Mouse (Mus musculus): Measurements from ENCODE around the gene Cenpl. TPM values are rescaled to one million over a fixed set of nuclear protein-coding genes. Genes with fewer than 3 reads are reported as not detected.

Gene Cenpl
- polyA plus RNA-seq, 1 experiment: 9.5 TPM

GRCm38 (mm10) chr1:161077243-161077642, 6.7 kb downstream of the Cenpl start:
- TF ChIP-seq CTCF (IDR thresholded peaks at IDR 0.05; ENCODE audit: borderline replicate concordance, control insufficient read depth, extremely low read depth, insufficient read depth, low read length, poor library complexity) (no peak), POLR2A (IDR thresholded peaks at IDR 0.05; ENCODE audit: control insufficient read depth, extremely low read depth, insufficient read depth, low read length, poor library complexity) (no peak)
- Histone ChIP-seq H3K4me3 (ENCODE audit: control insufficient read depth, insufficient read depth, low read length) (no peak overlapping the region), H3K27ac (ENCODE audit: control insufficient read depth, insufficient read depth, low read length) (no peak overlapping the region; the same call in 1 of the 2 replicates), H3K4me1 (replicated peaks; ENCODE audit: control insufficient read depth, insufficient read depth, low read length) (peaks cover 20% of the 10 kb centered on the region), H3K27me3 (ENCODE audit: control insufficient read depth, insufficient read depth, low read length) (no peaks in the 10 kb centered on the region), H3K36me3 (ENCODE audit: control insufficient read depth, insufficient read depth, low read length) (peaks cover 29% of the 10 kb centered on the region)
- DNase-seq: no peak
- WGBS: 90% methylated on average over 3 of the region's 3 CpGs

DNA sequence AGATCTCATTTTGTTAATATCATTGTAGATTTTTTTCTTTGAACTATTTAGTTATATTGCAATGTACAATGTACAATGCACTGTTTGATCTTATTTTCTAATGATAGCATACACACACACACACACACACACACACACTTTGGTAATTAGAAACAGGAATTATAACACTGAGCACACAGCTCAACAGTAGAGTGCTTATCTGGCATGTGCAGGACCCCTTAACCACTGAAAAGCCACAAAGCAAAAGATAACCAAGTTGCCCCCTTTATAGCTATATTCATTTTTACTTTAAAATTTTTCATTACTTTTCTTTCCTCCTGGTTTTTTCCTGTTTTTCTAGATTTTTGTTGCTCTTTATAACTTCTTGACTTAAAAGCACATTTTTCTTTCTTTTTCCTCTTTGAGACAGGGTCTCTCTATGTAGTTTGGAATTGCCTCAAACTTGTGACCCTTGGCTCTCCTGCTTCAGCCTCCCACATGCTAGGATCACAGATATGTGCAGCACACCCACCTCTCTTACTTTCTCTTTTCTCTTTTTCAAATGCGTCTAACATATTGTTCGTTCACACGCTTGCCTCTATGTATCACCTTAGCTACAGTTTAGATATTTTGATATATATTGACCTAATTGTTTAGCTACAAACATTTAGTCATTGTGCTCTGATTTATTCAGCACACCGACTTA, 29.4 kb downstream of the Cenpl start:
- no peak overlapping the region for H3K4me3 ChIP-seq (ENCODE audit: control insufficient read depth, insufficient read depth, low read length)
- H3K36me3 ChIP-seq (ENCODE audit: control insufficient read depth, insufficient read depth, low read length): peaks cover 31% of the 10 kb centered on the region
- no peak for DNase-seq
- H3K27me3 ChIP-seq (ENCODE audit: control insufficient read depth, insufficient read depth, low read length): no peaks in the 10 kb centered on the region
- TF ChIP-seq CTCF (IDR thresholded peaks at IDR 0.05; ENCODE audit: borderline replicate concordance, control insufficient read depth, extremely low read depth, insufficient read depth, low read length, poor library complexity): no peak
- no peak for TF ChIP-seq POLR2A (IDR thresholded peaks at IDR 0.05; ENCODE audit: control insufficient read depth, extremely low read depth, insufficient read depth, low read length, poor library complexity)
- WGBS: 100% methylated on average over 4 of the region's 4 CpGs
- H3K27ac ChIP-seq (ENCODE audit: control insufficient read depth, insufficient read depth, low read length): no peak overlapping the region
- no peaks in the 10 kb centered on the region for H3K4me1 ChIP-seq (replicated peaks; ENCODE audit: control insufficient read depth, insufficient read depth, low read length)

GRCm38 (mm10) chr1:161103842-161104241, 33.3 kb downstream of the Cenpl start:
- Histone ChIP-seq H3K36me3 (ENCODE audit: control insufficient read depth, insufficient read depth, low read length) (peaks cover 28% of the 10 kb centered on the region), H3K4me3 (ENCODE audit: control insufficient read depth, insufficient read depth, low read length) (no peak overlapping the region), H3K27ac (ENCODE audit: control insufficient read depth, insufficient read depth, low read length) (no peak overlapping the region), H3K27me3 (ENCODE audit: control insufficient read depth, insufficient read depth, low read length) (no peaks in the 10 kb centered on the region), H3K4me1 (replicated peaks; ENCODE audit: control insufficient read depth, insufficient read depth, low read length) (no peaks in the 10 kb centered on the region)
- TF ChIP-seq POLR2A (IDR thresholded peaks at IDR 0.05; ENCODE audit: control insufficient read depth, extremely low read depth, insufficient read depth, low read length, poor library complexity) (no peak), CTCF (IDR thresholded peaks at IDR 0.05; ENCODE audit: borderline replicate concordance, control insufficient read depth, extremely low read depth, insufficient read depth, low read length, poor library complexity) (no peak)
- no peak for DNase-seq
- WGBS: 79% methylated on average over 1 of the region's 1 CpGs

DNA sequence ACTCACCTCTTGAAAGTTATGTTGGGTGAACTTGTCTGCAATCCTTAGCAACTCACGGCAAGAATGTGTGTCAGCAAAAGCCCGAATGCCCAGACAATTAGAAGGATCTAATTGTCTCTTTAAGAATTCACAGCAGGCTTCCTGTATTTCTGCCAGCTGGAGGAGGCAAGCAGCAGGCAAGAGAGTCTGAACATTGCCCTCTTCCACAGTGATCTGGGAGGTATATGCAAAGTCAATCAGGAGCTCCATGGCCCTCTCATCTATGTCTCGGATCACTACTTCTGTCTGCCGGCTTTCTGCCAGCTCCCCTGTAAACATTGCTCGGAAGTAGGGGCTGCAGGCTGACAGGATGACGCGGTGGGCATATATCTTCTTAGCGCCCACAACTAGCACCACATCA, 38.7 kb downstream of the Cenpl start:
- Histone ChIP-seq H3K27me3 (ENCODE audit: control insufficient read depth, insufficient read depth, low read length) (no peaks in the 10 kb centered on the region), H3K4me1 (replicated peaks; ENCODE audit: control insufficient read depth, insufficient read depth, low read length) (no peaks in the 10 kb centered on the region), H3K36me3 (ENCODE audit: control insufficient read depth, insufficient read depth, low read length) (peaks cover 20% of the 10 kb centered on the region), H3K4me3 (ENCODE audit: control insufficient read depth, insufficient read depth, low read length) (no peak overlapping the region), H3K27ac (ENCODE audit: control insufficient read depth, insufficient read depth, low read length) (no peak overlapping the region; the same call in 1 of the 2 replicates)
- DNase-seq: no peak
- TF ChIP-seq CTCF (IDR thresholded peaks at IDR 0.05; ENCODE audit: borderline replicate concordance, control insufficient read depth, extremely low read depth, insufficient read depth, low read length, poor library complexity) (no peak), POLR2A (IDR thresholded peaks at IDR 0.05; ENCODE audit: control insufficient read depth, extremely low read depth, insufficient read depth, low read length, poor library complexity) (no peak)
- 95% methylated on average over 8 of the region's 8 CpGs for WGBS

DNA sequence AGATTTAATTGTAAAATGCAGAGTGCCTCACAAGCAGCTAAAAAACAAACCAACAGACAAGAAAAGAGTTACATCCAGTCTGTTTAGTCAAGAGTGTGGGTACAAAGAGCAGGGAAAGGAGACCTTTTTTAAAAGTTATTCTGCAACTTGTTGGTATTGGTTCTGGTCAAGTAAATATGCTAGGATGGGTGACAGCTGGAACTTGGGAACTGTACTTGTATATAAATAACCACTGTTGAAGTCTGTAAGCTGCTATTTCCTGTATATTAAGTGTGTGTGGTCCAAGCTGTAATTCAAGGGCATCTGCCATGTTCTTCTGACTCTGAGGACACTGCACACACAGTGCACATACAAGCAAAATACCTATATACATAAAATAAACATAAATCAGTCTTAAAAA, 44.1 kb downstream of the Cenpl start:
- no peak for DNase-seq
- no peaks in the 10 kb centered on the region; the same call in 1 of the 2 replicates for H3K4me1 ChIP-seq (replicated peaks; ENCODE audit: control insufficient read depth, insufficient read depth, low read length)
- H3K27ac ChIP-seq (ENCODE audit: control insufficient read depth, insufficient read depth, low read length): no peak overlapping the region
- H3K4me3 ChIP-seq (ENCODE audit: control insufficient read depth, insufficient read depth, low read length): no peak overlapping the region
- H3K27me3 ChIP-seq (ENCODE audit: control insufficient read depth, insufficient read depth, low read length): no peaks in the 10 kb centered on the region
- TF ChIP-seq CTCF (IDR thresholded peaks at IDR 0.05; ENCODE audit: borderline replicate concordance, control insufficient read depth, extremely low read depth, insufficient read depth, low read length, poor library complexity) (no peak), POLR2A (IDR thresholded peaks at IDR 0.05; ENCODE audit: control insufficient read depth, extremely low read depth, insufficient read depth, low read length, poor library complexity) (no peak)
- peaks cover under 1% of the 10 kb centered on the region; the same call in 1 of the 2 replicates for H3K36me3 ChIP-seq (ENCODE audit: control insufficient read depth, insufficient read depth, low read length)

GRCm38 (mm10) chr1:161122661-161123418, 52.3 kb downstream of the Cenpl start:
- H3K36me3 ChIP-seq (ENCODE audit: control insufficient read depth, insufficient read depth, low read length): no peaks in the 10 kb centered on the region
- H3K27ac ChIP-seq (ENCODE audit: control insufficient read depth, insufficient read depth, low read length): no peak overlapping the region
- no peak overlapping the region for H3K4me3 ChIP-seq (ENCODE audit: control insufficient read depth, insufficient read depth, low read length)
- no peaks in the 10 kb centered on the region for H3K27me3 ChIP-seq (ENCODE audit: control insufficient read depth, insufficient read depth, low read length)
- no peaks in the 10 kb centered on the region for H3K4me1 ChIP-seq (replicated peaks; ENCODE audit: control insufficient read depth, insufficient read depth, low read length)
- DNase-seq: no peak
- WGBS: 93% methylated on average over 10 of the region's 10 CpGs
- TF ChIP-seq POLR2A (IDR thresholded peaks at IDR 0.05; ENCODE audit: control insufficient read depth, extremely low read depth, insufficient read depth, low read length, poor library complexity) (no peak), CTCF (IDR thresholded peaks at IDR 0.05; ENCODE audit: borderline replicate concordance, control insufficient read depth, extremely low read depth, insufficient read depth, low read length, poor library complexity) (no peak)
